Mouse (Mus musculus) neural tube, embryonic 14.5 days (tissue): ENCODE measurements around the gene Smyd1. TPM values are rescaled to one million over a fixed set of nuclear protein-coding genes. Genes with fewer than 3 reads are reported as not detected.

Source experiments
- ATAC-seq: fragments of 200-750 bp; cut with Nextera tagmentation; 2 replicates; pipeline ENCODE4 v1.8.0; 2017; ENCODE audit warnings: low read depth, mild to moderate bottlenecking, moderate TSS enrichment, moderate library complexity
- H3K27ac ChIP-seq: fragments of 300-500 bp; sonication (generic); 2 replicates; pipeline ENCODE4 v1.5.1; 2014; ENCODE audit warnings: low read depth, mild to moderate bottlenecking, control low read depth, low read length, moderate library complexity, mixed read lengths
- H3K27me3 ChIP-seq: fragments of 300-500 bp; sonication (generic); 2 replicates; pipeline ENCODE4 v1.6.1; 2014; ENCODE audit warnings: low read length; ENCODE audit not compliant: control insufficient read depth, insufficient read depth
- H3K36me3 ChIP-seq: fragments of 300-500 bp; sonication (generic); 2 replicates; pipeline ENCODE4 v1.6.1; 2014; ENCODE audit warnings: low read length, mixed read lengths; ENCODE audit not compliant: control insufficient read depth, insufficient read depth
- H3K4me1 ChIP-seq: fragments of 300-500 bp; sonication (generic); 2 replicates; pipeline ENCODE4 v1.6.1; 2014; ENCODE audit warnings: low read length; ENCODE audit not compliant: control insufficient read depth, insufficient read depth
- H3K4me2 ChIP-seq: fragments of 300-500 bp; sonication (generic); 2 replicates; pipeline ENCODE4 v1.6.1; 2014; ENCODE audit warnings: mild to moderate bottlenecking, low read depth, low read length, control low read depth
- H3K4me3 ChIP-seq: fragments of 300-500 bp; sonication (generic); 2 replicates; pipeline ENCODE4 v1.5.1; 2014; ENCODE audit warnings: low read depth, low read length, control low read depth, mixed read lengths
- H3K9ac ChIP-seq: fragments of 300-500 bp; sonication (generic); replicated peaks from 2 replicates; pipeline ENCODE4 v1.6.1; 2014; ENCODE audit warnings: low read depth, mild to moderate bottlenecking, control low read depth, low read length, mixed read lengths
- H3K9me3 ChIP-seq: fragments of 300-500 bp; sonication (generic); 2 replicates; pipeline ENCODE4 v1.6.1; 2016; ENCODE audit warnings: low read length; ENCODE audit not compliant: control insufficient read depth
- WGBS: fragments of 180-500 bp; shearing (Covaris S2); extraction: QIAGEN DNeasy Blood & Tissue Kit; methylation state at CpG from one replicate; pipeline ENCODE4 v1.1.7; 2014; 5-methylcytosine and 5-hydroxymethylcytosine counted together
- polyA plus RNA-seq: library from polyadenylated mRNA; unstranded; fragments of >200 nt; fragmentation: Nextera tagmentation; extraction: Ambion mirVana; gene quantifications from 2 replicates; pipeline ENCODE4 v1.2.1, GENCODE M21; 2014

The Smyd1 gene
- polyA plus RNA-seq, 1 experiment from 2014 or later, result 0.27 TPM

- Histone ChIP-seq H3K4me2 (no peak overlapping the region), H3K36me3 (no peaks in the 10 kb centered on the region), H3K9ac (no peak overlapping the region), H3K4me1 (no peaks in the 10 kb centered on the region), H3K9me3 (no peaks in the 10 kb centered on the region), H3K27me3 (no peaks in the 10 kb centered on the region), H3K4me3 (no peak overlapping the region), H3K27ac (no peak overlapping the region)
- no peak for ATAC-seq
- WGBS, result 89% methylated on average over 4 of the region's 4 CpGs
Measured at GRCm38 (mm10) chr6:71259166-71259565, 62.9 kb downstream of the Smyd1 start.

- H3K27ac ChIP-seq, result no peak overlapping the region
- H3K9me3 ChIP-seq, result no peaks in the 10 kb centered on the region
- 89% methylated on average over 2 of the region's 2 CpGs for WGBS
- H3K4me1 ChIP-seq, result no peaks in the 10 kb centered on the region
- ATAC-seq, result no peak
- H3K27me3 ChIP-seq, result no peaks in the 10 kb centered on the region
- no peaks in the 10 kb centered on the region for H3K36me3 ChIP-seq
- H3K9ac ChIP-seq, result no peak overlapping the region
- H3K4me3 ChIP-seq, result no peak overlapping the region
- no peak overlapping the region for H3K4me2 ChIP-seq
Measured at GRCm38 (mm10) chr6:71258562-71258961, 63.5 kb downstream of the Smyd1 start.

GRCm38 (mm10) chr6:71257375-71257774 lies 64.7 kb downstream of the Smyd1 start:
- no peaks in the 10 kb centered on the region for H3K27me3 ChIP-seq
- H3K9ac ChIP-seq, result no peak overlapping the region
- ATAC-seq, result no peak
- H3K27ac ChIP-seq, result no peak overlapping the region
- WGBS, result 50% methylated on average over 1 of the region's 1 CpGs
- H3K4me3 ChIP-seq, result no peak overlapping the region
- no peaks in the 10 kb centered on the region for H3K36me3 ChIP-seq
- no peaks in the 10 kb centered on the region for H3K9me3 ChIP-seq
- no peaks in the 10 kb centered on the region for H3K4me1 ChIP-seq
- no peak overlapping the region for H3K4me2 ChIP-seq

GRCm38 (mm10) chr6:71256166-71256565 lies 65.9 kb downstream of the Smyd1 start:
- no peaks in the 10 kb centered on the region for H3K9me3 ChIP-seq
- no peak overlapping the region for H3K9ac ChIP-seq
- WGBS, result 97% methylated on average over 10 of the region's 10 CpGs
- H3K27ac ChIP-seq, result no peak overlapping the region
- ATAC-seq, result no peak
- no peak overlapping the region for H3K4me2 ChIP-seq
- H3K4me1 ChIP-seq, result no peaks in the 10 kb centered on the region
- no peaks in the 10 kb centered on the region for H3K27me3 ChIP-seq
- no peaks in the 10 kb centered on the region for H3K36me3 ChIP-seq
- H3K4me3 ChIP-seq, result no peak overlapping the region

- Histone ChIP-seq H3K36me3 (no peaks in the 10 kb centered on the region), H3K9me3 (no peaks in the 10 kb centered on the region), H3K27me3 (no peaks in the 10 kb centered on the region), H3K4me3 (no peak overlapping the region), H3K4me2 (no peak overlapping the region), H3K4me1 (no peaks in the 10 kb centered on the region), H3K27ac (no peak overlapping the region), H3K9ac (no peak overlapping the region)
- WGBS, result 94% methylated on average over 6 of the region's 6 CpGs
- ATAC-seq, result no peak
Measured at GRCm38 (mm10) chr6:71254456-71254855, 67.6 kb downstream of the Smyd1 start.

- WGBS, result 88% methylated on average over 8 of the region's 8 CpGs
- Histone ChIP-seq H3K27ac (no peak overlapping the region), H3K4me3 (no peak overlapping the region), H3K36me3 (no peaks in the 10 kb centered on the region), H3K9me3 (no peaks in the 10 kb centered on the region), H3K27me3 (no peaks in the 10 kb centered on the region), H3K4me2 (no peak overlapping the region), H3K9ac (no peak overlapping the region), H3K4me1 (no peaks in the 10 kb centered on the region)
- no peak for ATAC-seq
Measured at GRCm38 (mm10) chr6:71250951-71251350, 71.1 kb downstream of the Smyd1 start.

- Histone ChIP-seq H3K9me3 (no peaks in the 10 kb centered on the region), H3K27ac (no peak overlapping the region), H3K9ac (no peak overlapping the region), H3K4me1 (no peaks in the 10 kb centered on the region), H3K36me3 (no peaks in the 10 kb centered on the region), H3K4me2 (no peak overlapping the region), H3K4me3 (no peak overlapping the region), H3K27me3 (no peaks in the 10 kb centered on the region)
- no peak for ATAC-seq
- 80% methylated on average over 3 of the region's 3 CpGs for WGBS
Measured at GRCm38 (mm10) chr6:71249615-71250014, 72.4 kb downstream of the Smyd1 start.

- H3K4me3 ChIP-seq, result no peak overlapping the region
- no peak for ATAC-seq
- WGBS, result 97% methylated on average over 1 of the region's 1 CpGs
- H3K4me2 ChIP-seq, result no peak overlapping the region
- H3K27ac ChIP-seq, result no peak overlapping the region
- H3K27me3 ChIP-seq, result no peaks in the 10 kb centered on the region
- H3K36me3 ChIP-seq, result no peaks in the 10 kb centered on the region
- H3K9me3 ChIP-seq, result no peaks in the 10 kb centered on the region
- no peak overlapping the region for H3K9ac ChIP-seq
- no peaks in the 10 kb centered on the region for H3K4me1 ChIP-seq
Measured at GRCm38 (mm10) chr6:71248420-71248819, 73.6 kb downstream of the Smyd1 start.

- no peak overlapping the region for H3K4me3 ChIP-seq
- H3K4me1 ChIP-seq, result no peaks in the 10 kb centered on the region
- H3K27ac ChIP-seq, result no peak overlapping the region
- no peak overlapping the region for H3K4me2 ChIP-seq
- no peak overlapping the region for H3K9ac ChIP-seq
- H3K36me3 ChIP-seq, result no peaks in the 10 kb centered on the region
- H3K27me3 ChIP-seq, result no peaks in the 10 kb centered on the region
- 93% methylated on average over 3 of the region's 3 CpGs for WGBS
- no peaks in the 10 kb centered on the region for H3K9me3 ChIP-seq
- no peak for ATAC-seq
Measured at GRCm38 (mm10) chr6:71243258-71243657, 78.8 kb downstream of the Smyd1 start.

GRCm38 (mm10) chr6:71242811-71243210 lies 79.2 kb downstream of the Smyd1 start:
- no peaks in the 10 kb centered on the region for H3K27me3 ChIP-seq
- no peaks in the 10 kb centered on the region for H3K36me3 ChIP-seq
- no peak overlapping the region for H3K27ac ChIP-seq
- 100% methylated on average over 1 of the region's 1 CpGs for WGBS
- ATAC-seq, result no peak
- no peaks in the 10 kb centered on the region for H3K9me3 ChIP-seq
- H3K4me3 ChIP-seq, result no peak overlapping the region
- H3K4me2 ChIP-seq, result no peak overlapping the region
- no peak overlapping the region for H3K9ac ChIP-seq
- no peaks in the 10 kb centered on the region for H3K4me1 ChIP-seq
